Mouse (Mus musculus) MEL (cell line): ENCODE measurements around the gene Hist1h1t.

Experiments
- EP300 ChIP-seq, 2 experiments: IDR thresholded peaks; 2 replicates each; pipeline ENCODE4 v1.6.1; 2011; ENCODE audit warnings: improper control_type of control experiment in 2 of 2, low read length in 2 of 2, low read depth in 1 of 2, mild to moderate bottlenecking in 1 of 2
- MAX ChIP-seq: IDR thresholded peaks from 2 replicates; pipeline ENCODE4 v1.6.1; 2011; ENCODE audit warnings: low read length, improper control_type of control experiment

DNA sequence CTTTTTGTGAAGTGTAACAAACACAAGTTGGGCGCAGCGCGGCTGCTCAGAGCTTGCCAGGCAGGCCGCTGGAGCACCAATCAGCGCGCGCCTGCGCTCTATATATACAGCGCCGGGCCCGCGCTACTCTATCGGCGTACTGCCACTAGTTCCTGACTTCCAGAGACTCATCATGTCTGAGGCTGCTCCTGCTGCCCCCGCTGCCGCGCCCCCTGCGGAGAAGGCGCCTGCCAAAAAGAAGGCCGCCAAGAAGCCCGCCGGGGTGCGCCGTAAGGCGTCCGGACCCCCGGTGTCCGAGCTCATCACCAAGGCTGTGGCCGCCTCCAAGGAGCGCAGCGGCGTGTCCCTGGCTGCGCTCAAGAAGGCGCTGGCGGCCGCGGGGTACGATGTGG is 43.1 kb downstream of the Hist1h1t start, which contains the start of gene Hist1h1c:
- TF ChIP-seq MAX: no peak
- TF ChIP-seq EP300 (IDR thresholded peaks at IDR 0.05; ENCODE audit: low read depth in 1 of 2, low read length in 2 of 2): no peak
